Mouse (Mus musculus) embryonic facial prominence, embryonic 10.5 days (tissue): ENCODE data around the gene Crybg3. TPM values are rescaled to one million over a fixed set of nuclear protein-coding genes. Genes with fewer than 3 reads are reported as not detected.
"Not testable (repeated sequence)": the region's sequence is repeated elsewhere in the genome, so short reads cannot be mapped to it uniquely, and the experiment has no call there.

ENCODE experiments used
- DNase-seq: peaks from one replicate; pipeline ENCODE4 v3.0.0-alpha.2; 2017; ENCODE audit warnings: low spot score
- H3K27ac ChIP-seq: fragments of 300-500 bp; sonication (generic); replicated peaks from 2 replicates; pipeline ENCODE4 v1.5.1; 2016; ENCODE audit warnings: mild to moderate bottlenecking
- H3K27me3 ChIP-seq: fragments of 300-500 bp; sonication (generic); replicated peaks from 2 replicates; pipeline ENCODE4 v1.6.1; 2016; ENCODE audit warnings: low read depth, mild to moderate bottlenecking; ENCODE audit not compliant: poor library complexity, severe bottlenecking
- H3K36me3 ChIP-seq: fragments of 300-500 bp; sonication (generic); replicated peaks from 2 replicates; pipeline ENCODE4 v1.6.1; 2016; ENCODE audit warnings: mild to moderate bottlenecking, moderate library complexity
- H3K4me1 ChIP-seq: fragments of 300-500 bp; sonication (generic); 2 replicates; pipeline ENCODE4 v1.6.1; 2016
- H3K4me3 ChIP-seq: fragments of 300-500 bp; sonication (generic); 2 replicates; pipeline ENCODE4 v1.5.1; 2016; ENCODE audit warnings: mild to moderate bottlenecking, moderate library complexity
- H3K9me3 ChIP-seq: fragments of 300-500 bp; sonication (generic); 2 replicates; pipeline ENCODE4 v1.6.1; 2016; ENCODE audit warnings: mild to moderate bottlenecking
- WGBS: fragments of 180-500 bp; shearing (Covaris S2); methylation state at CpG from one replicate; pipeline ENCODE4 v1.1.7; 2016; 5-methylcytosine and 5-hydroxymethylcytosine counted together
- polyA plus RNA-seq: library from polyadenylated mRNA; unstranded; fragments of >200 nt; fragmentation: Nextera tagmentation; extraction: Ambion mirVana; gene quantifications from 2 replicates; pipeline ENCODE4 v1.2.1, GENCODE M21; 2016

Gene Crybg3
- polyA plus RNA-seq, 1 experiment from 2014 or later = 7.1 TPM

- DNase-seq = peak; percentile 90
- peak within 1 kb of the TSS; percentile 79 for H3K4me3 ChIP-seq
- H3K27me3 ChIP-seq = no peaks in the 10 kb centered on the region
- peak within 1 kb of the TSS; percentile 93 for H3K27ac ChIP-seq
- WGBS = 1% methylated on average over 56 of the region's 56 CpGs
- H3K9me3 ChIP-seq = no peaks in the 10 kb centered on the region
- H3K4me1 ChIP-seq = peaks cover 8% of the 10 kb centered on the region
- H3K36me3 ChIP-seq = peaks cover 13% of the 10 kb centered on the region
Measured at GRCm38 (mm10) chr16:59471637-59472278, 129.0 kb downstream of the Crybg3 start, which contains the start of gene Riox2. Riox2 (plus strand) TSS chr16:59471775.

GRCm38 (mm10) chr16:59469846-59470245, 130.9 kb downstream of the Crybg3 start:
- Histone ChIP-seq H3K36me3 (no peaks in the 10 kb centered on the region), H3K4me3 (no peak overlapping the region), H3K27ac (no peak overlapping the region), H3K9me3 (no peaks in the 10 kb centered on the region), H3K4me1 (peaks cover 8% of the 10 kb centered on the region), H3K27me3 (no peaks in the 10 kb centered on the region)
- DNase-seq = no peak
- 88% methylated on average over 1 of the region's 1 CpGs for WGBS

- Histone ChIP-seq H3K9me3 (0 out of 2 replicates have a peak, but pooled peaks cover 4% of the 10 kb centered on the region), H3K27me3 (no peaks in the 10 kb centered on the region), H3K36me3 (no peaks in the 10 kb centered on the region), H3K4me3 (no peak overlapping the region), H3K27ac (no peak overlapping the region), H3K4me1 (no peaks in the 10 kb centered on the region)
- whole genome bisulfite sequencing = 93% methylated on average over 6 of the region's 6 CpGs
- no peak for DNase-seq
Measured at GRCm38 (mm10) chr16:59463973-59464372, 136.8 kb downstream of the Crybg3 start.

- no peak overlapping the region for H3K4me3 ChIP-seq
- no peaks in the 10 kb centered on the region for H3K4me1 ChIP-seq
- 87% methylated on average over 4 of the region's 4 CpGs for WGBS
- no peaks in the 10 kb centered on the region for H3K27me3 ChIP-seq
- H3K9me3 ChIP-seq = 0 out of 2 replicates have a peak, but pooled peaks cover 4% of the 10 kb centered on the region
- DNase-seq = no peak
- H3K27ac ChIP-seq = no peak overlapping the region
- no peaks in the 10 kb centered on the region for H3K36me3 ChIP-seq
Measured at GRCm38 (mm10) chr16:59463567-59463966, 137.2 kb downstream of the Crybg3 start.

GRCm38 (mm10) chr16:59459259-59459861, 141.4 kb downstream of the Crybg3 start:
- not testable (repeated sequence) for H3K9me3 ChIP-seq, DNase-seq

GRCm38 (mm10) chr16:59451813-59452212, 149.0 kb downstream of the Crybg3 start:
- WGBS = 87% methylated on average over 5 of the region's 5 CpGs
- no peaks in the 10 kb centered on the region for H3K9me3 ChIP-seq
- no peak for DNase-seq
- H3K27ac ChIP-seq = no peak overlapping the region
- H3K36me3 ChIP-seq = no peaks in the 10 kb centered on the region
- no peak overlapping the region for H3K4me3 ChIP-seq
- H3K4me1 ChIP-seq = no peaks in the 10 kb centered on the region
- H3K27me3 ChIP-seq = no peaks in the 10 kb centered on the region

More at GRCm38 (mm10) chr16:59459259-59459861, 141.4 kb downstream of the Crybg3 start:
- WGBS = 73% methylated on average over 5 of the region's 5 CpGs
- H3K27me3 ChIP-seq, H3K36me3 ChIP-seq, H3K27ac ChIP-seq, H3K4me1 ChIP-seq, H3K4me3 ChIP-seq: not testable (repeated sequence)

GRCm38 (mm10) chr16:59449092-59449491, 151.7 kb downstream of the Crybg3 start:
- no peak for DNase-seq
- no peak overlapping the region for H3K4me3 ChIP-seq
- no peak overlapping the region for H3K27ac ChIP-seq
- H3K36me3 ChIP-seq = no peaks in the 10 kb centered on the region
- H3K27me3 ChIP-seq = no peaks in the 10 kb centered on the region
- H3K4me1 ChIP-seq = no peaks in the 10 kb centered on the region
- H3K9me3 ChIP-seq = no peaks in the 10 kb centered on the region

GRCm38 (mm10) chr16:59448181-59448580, 152.6 kb downstream of the Crybg3 start:
- H3K27ac ChIP-seq = no peak overlapping the region
- no peaks in the 10 kb centered on the region for H3K9me3 ChIP-seq
- 87% methylated on average over 1 of the region's 1 CpGs for WGBS

GRCm38 (mm10) chr16:59444880-59445559, 155.8 kb downstream of the Crybg3 start:
- WGBS = 94% methylated on average over 7 of the region's 7 CpGs
- Histone ChIP-seq H3K36me3 (no peaks in the 10 kb centered on the region), H3K9me3 (no peaks in the 10 kb centered on the region), H3K4me1 (no peaks in the 10 kb centered on the region), H3K4me3 (no peak overlapping the region), H3K27me3 (no peaks in the 10 kb centered on the region), H3K27ac (no peak overlapping the region)
- DNase-seq = no peak

More at GRCm38 (mm10) chr16:59448181-59448580, 152.6 kb downstream of the Crybg3 start:
- Histone ChIP-seq H3K27me3 (no peaks in the 10 kb centered on the region), H3K4me1 (no peaks in the 10 kb centered on the region), H3K36me3 (no peaks in the 10 kb centered on the region), H3K4me3 (no peak overlapping the region)
- DNase-seq = no peak

Other genes starting within 250 kb of the Crybg3 start
- gene Olfr209, start 237.0 kb downstream of the Crybg3 start, polyA plus RNA-seq = not detected in 2 replicates
- gene Gabrr3, start 193.6 kb downstream of the Crybg3 start, polyA plus RNA-seq = 0.05 and 0.06 TPM in 2 replicates
- 37.1 and 41.4 TPM in 2 replicates for gene Riox2, start 129.2 kb downstream of the Crybg3 start, polyA plus RNA-seq
- 41.6 and 43.4 TPM in 2 replicates for gene Arl6, start 38.4 kb upstream of the Crybg3 start, polyA plus RNA-seq